Mouse (Mus musculus) ES-Bruce4 (cell line): ENCODE measurements at regions not wholly inside any gene's neighbourhood (a gene's known extent, or its start where the extent isn't known, plus 50 kb on each side); places are given as distances from the start of the nearest gene placed in this dataset.

Experiments used
- H3K27ac ChIP-seq: 2 replicates; pipeline ENCODE4 v1.5.1; 2012; ENCODE audit warnings: low read length, inconsistent platforms; ENCODE audit not compliant: insufficient read depth
- H3K27me3 ChIP-seq: 2 replicates; pipeline ENCODE4 v1.6.1; 2012; ENCODE audit warnings: mild to moderate bottlenecking, low read length, inconsistent platforms; ENCODE audit not compliant: control insufficient read depth, poor library complexity, insufficient read depth, severe bottlenecking
- H3K36me3 ChIP-seq: 2 replicates; pipeline ENCODE4 v1.6.1; 2012; ENCODE audit warnings: inconsistent platforms, mild to moderate bottlenecking, low read length, moderate library complexity; ENCODE audit not compliant: control insufficient read depth, poor library complexity, insufficient read depth, severe bottlenecking
- H3K4me1 ChIP-seq: one replicate; pipeline ENCODE4 v1.8.1; 2011; ENCODE audit warnings: low read length; ENCODE audit not compliant: control insufficient read depth, insufficient read depth
- H3K4me3 ChIP-seq: 2 replicates; pipeline ENCODE4 v1.5.1; 2011; ENCODE audit warnings: low read depth, mild to moderate bottlenecking, low read length
- H3K9ac ChIP-seq: 2 replicates; pipeline ENCODE4 v1.6.1; 2012; ENCODE audit warnings: low read depth, mild to moderate bottlenecking, inconsistent platforms; ENCODE audit not compliant: poor library complexity, severe bottlenecking
- H3K9me3 ChIP-seq: replicated peaks from 2 replicates; pipeline ENCODE4 v1.6.1; 2012; ENCODE audit warnings: mild to moderate bottlenecking, low read length, inconsistent platforms; ENCODE audit not compliant: control insufficient read depth, poor library complexity, insufficient read depth, severe bottlenecking
- CTCF ChIP-seq: IDR thresholded peaks from one replicate; pipeline ENCODE4 v1.8.1; 2011; ENCODE audit warnings: low read depth, low read length
- EP300 ChIP-seq: IDR thresholded peaks from 2 replicates; pipeline ENCODE4 v1.6.1; 2011; ENCODE audit warnings: low read depth, low read length; ENCODE audit not compliant: insufficient read depth
- POLR2A ChIP-seq: IDR thresholded peaks from one replicate; pipeline ENCODE4 v1.8.1; 2011; ENCODE audit warnings: low read length; ENCODE audit not compliant: insufficient read depth

DNA sequence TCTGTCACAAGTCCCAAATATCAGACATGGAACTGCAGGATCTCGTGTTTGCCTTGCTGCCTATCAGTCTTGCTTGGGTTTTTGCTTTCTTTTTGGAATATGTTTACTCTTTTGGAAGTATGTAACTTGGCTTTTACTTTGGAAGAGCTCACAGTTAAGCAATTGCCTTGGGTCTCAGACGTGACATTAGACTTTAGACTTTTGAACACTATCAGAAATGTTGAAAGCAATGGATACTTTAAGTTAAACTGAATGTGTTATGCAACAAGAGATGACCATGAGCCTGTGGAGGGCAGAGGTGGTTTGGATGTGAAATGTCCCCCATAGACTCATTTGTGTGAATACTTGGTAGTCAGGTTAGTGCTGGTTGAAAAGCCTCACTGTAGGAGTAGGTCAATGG lies 354.3 kb downstream of the Psat1 start:
- Histone ChIP-seq H3K27me3 (no peaks in the 10 kb centered on the region), H3K4me3 (no peak overlapping the region), H3K36me3 (no peaks in the 10 kb centered on the region), H3K27ac (no peak overlapping the region), H3K4me1 (no peaks in the 10 kb centered on the region), H3K9ac (no peak overlapping the region), H3K9me3 (no peaks in the 10 kb centered on the region)
- no peak for TF ChIP-seq CTCF
- TF ChIP-seq POLR2A = no peak
- no peak for TF ChIP-seq EP300

DNA sequence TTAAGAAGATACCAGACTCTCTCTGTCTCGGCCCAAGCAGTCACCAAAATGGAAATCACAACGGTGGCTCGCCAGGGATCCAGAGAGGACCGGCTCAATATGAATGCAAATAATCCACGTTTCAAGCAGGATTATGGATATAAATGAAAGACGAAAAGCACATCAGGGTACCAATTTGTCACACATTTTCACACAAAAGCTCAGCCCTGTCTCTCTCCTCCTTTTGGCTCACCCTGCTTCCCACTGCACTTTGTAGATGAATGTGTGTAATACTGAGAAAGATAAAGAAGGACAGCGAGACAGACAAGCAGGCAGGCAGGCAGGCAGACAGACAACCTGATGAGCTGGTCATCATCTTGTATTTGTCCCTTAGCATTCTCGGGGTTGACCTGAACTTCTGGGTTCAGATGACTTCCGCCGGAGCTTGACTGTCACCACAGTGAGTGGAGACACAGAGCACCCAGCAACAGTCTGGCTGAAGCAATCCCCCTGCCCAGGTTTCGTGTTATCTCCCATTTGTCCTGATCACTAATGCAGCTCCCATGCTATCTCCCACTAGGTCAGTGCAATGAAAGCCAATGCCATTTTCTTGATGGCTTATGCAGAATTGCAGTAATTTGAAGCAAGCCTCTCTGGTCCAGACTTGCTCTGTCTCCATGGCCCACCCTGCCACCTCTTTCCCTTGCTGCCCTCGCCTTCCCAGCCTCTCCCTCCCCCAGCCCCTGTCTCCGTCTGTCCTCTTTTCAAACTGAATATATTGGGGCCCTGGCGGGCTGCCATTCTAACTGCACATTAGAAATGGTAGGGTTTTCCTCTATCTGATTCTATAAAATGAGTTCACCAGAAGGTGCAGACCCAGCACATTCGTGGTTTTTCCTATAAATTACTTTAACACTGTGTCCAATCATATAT lies 363.1 kb downstream of the Psat1 start:
- no peaks in the 10 kb centered on the region for H3K4me1 ChIP-seq

DNA sequence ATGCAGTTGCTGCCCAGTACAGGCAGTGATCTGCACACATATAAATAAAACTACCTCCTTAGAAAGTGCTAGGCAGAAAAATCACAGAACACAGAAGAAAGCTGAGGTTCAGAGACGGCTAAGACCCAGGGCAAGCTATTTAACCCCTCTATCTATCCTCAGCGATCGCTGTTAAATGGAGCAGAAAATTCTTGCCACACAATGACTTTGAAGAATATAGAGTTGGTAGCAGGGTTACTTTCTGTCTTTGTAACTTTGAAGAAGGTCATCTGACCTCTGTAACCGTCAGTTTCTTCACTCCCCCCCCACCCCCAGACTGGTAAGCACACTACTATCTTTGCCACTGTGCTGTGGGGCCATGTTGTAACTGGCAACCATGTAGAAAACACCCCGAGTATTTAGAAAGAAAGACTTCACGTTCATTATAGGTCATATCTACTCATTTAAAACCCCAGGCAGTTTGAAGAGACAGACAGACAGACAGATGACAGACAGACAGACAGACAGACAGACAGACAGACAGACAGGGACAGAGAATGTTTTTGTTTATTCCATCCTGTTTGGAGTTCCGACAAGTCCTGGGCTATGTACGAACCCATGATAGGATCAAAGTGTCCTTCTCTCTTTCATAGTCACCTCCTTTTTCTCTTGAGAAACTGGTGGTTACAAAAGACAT lies 363.9 kb downstream of the Psat1 start:
- Histone ChIP-seq H3K27ac (no peak overlapping the region), H3K9me3 (no peaks in the 10 kb centered on the region), H3K27me3 (no peaks in the 10 kb centered on the region), H3K4me1 (no peaks in the 10 kb centered on the region), H3K4me3 (no peak overlapping the region), H3K9ac (no peak overlapping the region), H3K36me3 (no peaks in the 10 kb centered on the region)
- TF ChIP-seq POLR2A = no peak
- no peak for TF ChIP-seq EP300
- no peak for TF ChIP-seq CTCF

More for the DNA sequence above, 363.1 kb downstream of the Psat1 start:
- Histone ChIP-seq H3K36me3 (no peaks in the 10 kb centered on the region), H3K27ac (no peak overlapping the region), H3K27me3 (no peaks in the 10 kb centered on the region), H3K9me3 (no peaks in the 10 kb centered on the region), H3K4me3 (no peak overlapping the region), H3K9ac (no peak overlapping the region)
- TF ChIP-seq EP300 = no peak
- TF ChIP-seq CTCF = no peak
- TF ChIP-seq POLR2A = no peak

DNA sequence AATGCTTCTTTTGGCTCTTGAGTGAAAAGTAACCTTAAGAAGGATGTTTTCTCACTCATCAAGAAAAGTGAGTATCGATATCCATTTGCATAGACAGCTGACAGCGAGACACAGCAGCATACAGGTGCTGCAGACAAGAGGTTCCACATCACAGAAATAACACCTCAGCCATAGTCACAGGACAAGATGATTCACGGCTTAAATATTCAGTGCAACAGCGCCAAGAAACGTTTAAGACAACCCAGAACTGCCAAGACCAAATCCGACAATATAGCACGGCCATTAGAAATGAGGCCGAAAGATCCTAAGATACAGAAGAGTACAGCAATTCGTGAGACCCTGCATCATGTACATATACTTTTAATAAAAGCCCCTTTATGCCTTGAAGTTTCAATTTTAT lies 375.9 kb downstream of the Psat1 start:
- H3K4me1 ChIP-seq = no peaks in the 10 kb centered on the region
- H3K27ac ChIP-seq = no peak overlapping the region
- no peak overlapping the region for H3K9ac ChIP-seq
- no peaks in the 10 kb centered on the region for H3K36me3 ChIP-seq
- no peaks in the 10 kb centered on the region for H3K27me3 ChIP-seq
- H3K9me3 ChIP-seq = no peaks in the 10 kb centered on the region
- no peak overlapping the region for H3K4me3 ChIP-seq
- TF ChIP-seq EP300 (no peak), POLR2A (no peak), CTCF (no peak)

DNA sequence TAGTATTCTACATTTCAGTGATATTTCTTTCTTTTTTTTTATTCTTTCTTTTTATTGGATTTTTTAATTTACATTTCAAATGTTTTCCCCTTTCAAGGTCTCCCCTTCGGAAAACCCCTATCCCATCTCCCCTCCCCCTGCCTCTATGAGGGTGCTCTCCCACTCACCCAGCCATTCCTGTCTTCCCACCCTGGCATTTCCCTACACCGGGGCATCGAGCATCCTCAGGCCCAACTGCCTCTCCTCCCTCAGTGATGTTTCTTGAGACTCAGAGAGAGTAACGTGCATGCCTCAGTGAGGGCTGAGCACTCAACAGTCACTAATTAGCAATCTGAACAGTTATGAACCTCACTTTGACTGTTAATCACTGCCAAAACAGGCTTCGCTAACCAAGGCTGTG lies 385.6 kb downstream of the Psat1 start:
- Histone ChIP-seq H3K27ac (no peak overlapping the region), H3K9me3 (no peaks in the 10 kb centered on the region), H3K9ac (no peak overlapping the region), H3K27me3 (no peaks in the 10 kb centered on the region), H3K4me3 (no peak overlapping the region), H3K4me1 (no peaks in the 10 kb centered on the region), H3K36me3 (no peaks in the 10 kb centered on the region)
- TF ChIP-seq CTCF (no peak), EP300 (no peak), POLR2A (no peak)

DNA sequence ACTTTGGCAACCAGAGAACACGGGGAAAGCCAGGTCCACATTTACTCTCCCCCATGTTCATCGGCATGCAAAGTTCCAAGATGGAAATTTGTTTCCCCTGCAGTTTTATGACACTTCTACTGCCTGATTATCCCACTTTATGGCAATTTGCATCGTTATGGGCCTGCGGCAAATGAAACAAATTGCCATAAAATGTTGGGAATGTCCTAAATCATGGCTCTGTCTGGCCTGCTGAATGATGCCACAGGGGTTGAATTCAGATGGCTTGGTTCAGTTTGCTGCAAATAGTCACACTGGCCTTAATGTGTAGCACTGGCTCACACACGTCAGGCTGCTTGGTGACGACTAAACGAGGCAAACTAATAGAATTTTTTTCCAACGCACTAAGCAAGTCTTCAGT lies 393.2 kb downstream of the Psat1 start:
- Histone ChIP-seq H3K9ac (no peak overlapping the region), H3K4me3 (no peak overlapping the region), H3K27ac (no peak overlapping the region), H3K27me3 (no peaks in the 10 kb centered on the region), H3K36me3 (no peaks in the 10 kb centered on the region), H3K9me3 (no peaks in the 10 kb centered on the region), H3K4me1 (no peaks in the 10 kb centered on the region)
- TF ChIP-seq CTCF (no peak), EP300 (no peak), POLR2A (no peak)
